9 mouse cellular contexts compared by ENCODE assay signal in the genomic region with DNA sequence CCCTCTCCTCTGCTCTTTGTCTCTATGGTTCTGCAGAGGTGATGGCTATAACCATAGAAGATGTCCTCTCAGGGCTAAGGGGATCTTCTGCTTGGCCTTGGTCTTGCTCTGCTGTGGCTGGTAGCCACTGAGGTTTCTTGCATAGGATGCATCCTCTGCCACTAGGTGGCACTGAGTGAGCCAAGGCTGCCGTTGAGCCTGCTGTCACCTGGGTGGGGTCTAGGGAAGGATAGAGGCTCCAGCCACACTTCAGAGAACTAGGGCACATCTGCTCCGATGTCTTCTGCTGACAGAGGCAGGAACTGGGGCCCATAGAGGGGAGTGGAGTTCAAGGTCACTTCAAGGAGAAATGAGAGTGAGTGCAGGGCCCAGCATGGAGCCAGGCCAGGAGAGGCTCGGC. TPM values are rescaled to one million over a fixed set of nuclear protein-coding genes. Genes with fewer than 3 reads are reported as not detected.
A peak's percentile ranks its signal among the peaks of the same experiment; 100 is the strongest.
DNase-seq lines count a peak whose midpoint lies in the region; ATAC-seq and TF ChIP-seq lines count a peak whose summit lies in the region.
"Had no signal": no experiment of that assay in that cellular context is flagged by ENCODE, and none has a peak within 500 bp of the region (broad histone marks: within the 10 kb centered on the region; RNA-seq: fewer than 3 reads in every experiment).

No protein-coding gene starts in this region.

- no peaks in the 10 kb centered on the region for H3K9me3 ChIP-seq in intestine, embryonic 14.5 days (ENCODE audit: control insufficient read depth, low read length)
- no peaks in the 10 kb centered on the region for H3K9me3 ChIP-seq in intestine, embryonic 15.5 days
- H3K9me3 ChIP-seq in kidney, embryonic 14.5 days (ENCODE audit: control insufficient read depth, low read length): no peaks in the 10 kb centered on the region
- H3K9me3 ChIP-seq in limb, embryonic 14.5 days (ENCODE audit: control insufficient read depth, low read length): no peaks in the 10 kb centered on the region
- H3K9me3 ChIP-seq: lung, embryonic 15.5 days had no signal

- no peak for TF ChIP-seq POLR2A in limb, embryonic 14.5 days (IDR thresholded peaks at IDR 0.05; ENCODE audit: borderline replicate concordance, extremely low read depth, insufficient read depth, insufficient read length)

- no peaks in the 10 kb centered on the region for H3K4me1 ChIP-seq in intestine, embryonic 14.5 days (replicated peaks; ENCODE audit: control insufficient read depth, insufficient read depth, low read length)
- H3K4me1 ChIP-seq in intestine, embryonic 15.5 days (replicated peaks): no peaks in the 10 kb centered on the region
- H3K4me1 ChIP-seq in kidney, embryonic 14.5 days (ENCODE audit: control insufficient read depth, insufficient read depth, low read length): peaks cover 19% of the 10 kb centered on the region; the same call in 1 of the 2 replicates
- H3K4me1 ChIP-seq in limb, embryonic 14.5 days (ENCODE audit: control insufficient read depth, insufficient read depth, low read length): peaks cover 4% of the 10 kb centered on the region; the same call in 1 of the 2 replicates
- H3K4me1 ChIP-seq: lung, embryonic 15.5 days had no signal

- 21% methylated on average over 3 of the region's 3 CpGs for WGBS in intestine, embryonic 14.5 days
- 20% methylated on average over 3 of the region's 3 CpGs for WGBS in intestine, embryonic 15.5 days
- WGBS in kidney, embryonic 14.5 days: 12% methylated on average over 3 of the region's 3 CpGs
- 11% methylated on average over 3 of the region's 3 CpGs for WGBS in limb, embryonic 14.5 days

- DNase-seq in intestine, embryonic 14.5 days (ENCODE audit: low spot score): peak; percentile 74
- peak; percentile 47 for DNase-seq in adrenal gland, postnatal 25 days
- DNase-seq in limb, embryonic 14.5 days (ENCODE audit: low spot score): peak; percentile 68
- peak; percentile 35 for DNase-seq in ovary, postnatal 36 days (ENCODE audit: low spot score)
- DNase-seq in thymus, postnatal 4 days: peak; percentile 88

- H3K27me3 ChIP-seq in intestine, embryonic 14.5 days (replicated peaks; ENCODE audit: control insufficient read depth, insufficient read depth, low read length): no peaks in the 10 kb centered on the region
- 0 out of 2 replicates have a peak, but pooled peaks cover 5% of the 10 kb centered on the region for H3K27me3 ChIP-seq in intestine, embryonic 15.5 days (replicated peaks)
- no peaks in the 10 kb centered on the region for H3K27me3 ChIP-seq in kidney, embryonic 14.5 days (ENCODE audit: control insufficient read depth, insufficient read depth, low read length)
- no peaks in the 10 kb centered on the region for H3K27me3 ChIP-seq in limb, embryonic 14.5 days (ENCODE audit: control insufficient read depth, insufficient read depth, low read length)

- H3K27ac ChIP-seq in intestine, embryonic 14.5 days (ENCODE audit: low read depth): no peak overlapping the region
- no peak overlapping the region for H3K27ac ChIP-seq in intestine, embryonic 15.5 days
- no peak overlapping the region for H3K27ac ChIP-seq in kidney, embryonic 14.5 days (ENCODE audit: low read depth, low read length)
- H3K27ac ChIP-seq in limb, embryonic 14.5 days (replicated peaks; ENCODE audit: low read depth, low read length): no peak overlapping the region
- H3K27ac ChIP-seq: lung, embryonic 15.5 days had no signal

- no peak overlapping the region for H3K9ac ChIP-seq in intestine, embryonic 14.5 days (ENCODE audit: low read length)
- H3K9ac ChIP-seq in intestine, embryonic 15.5 days: no peak overlapping the region
- no peak overlapping the region for H3K9ac ChIP-seq in kidney, embryonic 14.5 days (ENCODE audit: low read depth, low read length)
- H3K9ac ChIP-seq in limb, embryonic 14.5 days (ENCODE audit: low read depth, low read length, severe bottlenecking): no peak overlapping the region
- H3K9ac ChIP-seq: lung, embryonic 15.5 days had no signal

- ATAC-seq in intestine, embryonic 14.5 days (replicated peaks; ENCODE audit: low FRiP score, low TSS enrichment, low read depth): 0 out of 2 replicates have a peak, but pooled peaks have one; percentile 41
- ATAC-seq in intestine, embryonic 15.5 days: no peak
- ATAC-seq in erythroblast, adult 5-6 weeks (replicated peaks; ENCODE audit: low FRiP score, poor library complexity, severe bottlenecking): 0 out of 2 replicates have a peak, but pooled peaks have one; percentile 38
- ATAC-seq in kidney, embryonic 14.5 days (ENCODE audit: low FRiP score, low TSS enrichment): 0 out of 2 replicates have a peak, but pooled peaks have one; percentile 38
- peak; percentile 77 for ATAC-seq in limb, embryonic 14.5 days (ENCODE audit: low FRiP score, low read depth)

- no peak overlapping the region for H3K4me2 ChIP-seq in intestine, embryonic 14.5 days (ENCODE audit: low read length)
- H3K4me2 ChIP-seq in intestine, embryonic 15.5 days (replicated peaks): no peak overlapping the region
- no peak overlapping the region for H3K4me2 ChIP-seq in kidney, embryonic 14.5 days (replicated peaks; ENCODE audit: low read depth, low read length)
- no peak overlapping the region for H3K4me2 ChIP-seq in limb, embryonic 14.5 days (replicated peaks; ENCODE audit: low read depth, low read length, severe bottlenecking)
- H3K4me2 ChIP-seq: lung, embryonic 15.5 days had no signal

- H3K36me3 ChIP-seq in intestine, embryonic 14.5 days (ENCODE audit: control insufficient read depth, insufficient read depth, low read length): no peaks in the 10 kb centered on the region
- no peaks in the 10 kb centered on the region for H3K36me3 ChIP-seq in intestine, embryonic 15.5 days
- no peaks in the 10 kb centered on the region for H3K36me3 ChIP-seq in kidney, embryonic 14.5 days (ENCODE audit: control insufficient read depth, insufficient read depth, low read length)
- no peaks in the 10 kb centered on the region for H3K36me3 ChIP-seq in limb, embryonic 14.5 days (ENCODE audit: control insufficient read depth, insufficient read depth, low read length)
- H3K36me3 ChIP-seq: lung, embryonic 15.5 days had no signal

- H3K4me3 ChIP-seq in intestine, embryonic 14.5 days (ENCODE audit: low read depth, low read length): no peak overlapping the region
- H3K4me3 ChIP-seq in intestine, embryonic 15.5 days (replicated peaks): no peak overlapping the region
- H3K4me3 ChIP-seq in kidney, embryonic 14.5 days (ENCODE audit: low read length): no peak overlapping the region
- H3K4me3 ChIP-seq in limb, embryonic 14.5 days (replicated peaks; ENCODE audit: low read length): no peak overlapping the region
- H3K4me3 ChIP-seq: lung, embryonic 15.5 days had no signal

RNA-seq across cellular contexts. Expression of a gene that starts 10.5 kb away (rescaled TPM):
- 8.6 and 9.5 TPM in 2 replicates for polyA plus RNA-seq in intestine, embryonic 14.5 days (2014; fragmentation: Nextera tagmentation; extraction: Ambion mirVana)
- 4.5 and 4.6 TPM in 2 replicates for polyA plus RNA-seq in intestine, embryonic 15.5 days (2015; fragmentation: Nextera tagmentation; extraction: Ambion mirVana)
- total RNA-seq in adrenal gland, postnatal 25 days (2021): 1.6 and 2.1 TPM in 2 replicates
- not detected in 2 replicates for total RNA-seq in erythroblast, adult 5-6 weeks (2015; ENCODE audit: low replicate concordance)
- total RNA-seq in erythroblast, adult 5-6 weeks (2017; ENCODE audit: low replicate concordance): not detected in 2 replicates
- 25.7 and 39.2 TPM in 2 replicates for polyA plus RNA-seq in kidney, embryonic 14.5 days (2014; fragmentation: Nextera tagmentation; extraction: Ambion mirVana)
- 22.0 and 33.8 TPM in 2 replicates for polyA plus RNA-seq in limb, embryonic 14.5 days (2012; rRNA removed)
- polyA plus RNA-seq in limb, embryonic 14.5 days (2014; fragmentation: Nextera tagmentation; extraction: Ambion mirVana): 13.1 and 16.6 TPM in 2 replicates

RNA-seq across cellular contexts. Expression of a gene that starts 46.9 kb away (rescaled TPM):
- polyA plus RNA-seq in intestine, embryonic 14.5 days (2014; fragmentation: Nextera tagmentation; extraction: Ambion mirVana): 3.0 and 4.3 TPM in 2 replicates
- 9.3 and 22.1 TPM in 2 replicates for polyA plus RNA-seq in intestine, embryonic 15.5 days (2015; fragmentation: Nextera tagmentation; extraction: Ambion mirVana)
- total RNA-seq in adrenal gland, postnatal 25 days (2021): 6,596 and 7,089 TPM in 2 replicates
- 0.63 and 2.3 TPM in 2 replicates for total RNA-seq in erythroblast, adult 5-6 weeks (2015; ENCODE audit: low replicate concordance)
- total RNA-seq in erythroblast, adult 5-6 weeks (2017; ENCODE audit: low replicate concordance): 1.7 and 2.3 TPM in 2 replicates
- 0.47 and 0.87 TPM in 2 replicates for polyA plus RNA-seq in kidney, embryonic 14.5 days (2014; fragmentation: Nextera tagmentation; extraction: Ambion mirVana)
- 3.3 and 3.5 TPM in 2 replicates for polyA plus RNA-seq in limb, embryonic 14.5 days (2012; rRNA removed)
- 4.5 and 5.7 TPM in 2 replicates for polyA plus RNA-seq in limb, embryonic 14.5 days (2014; fragmentation: Nextera tagmentation; extraction: Ambion mirVana)

Comparison
In these comparisons a context has a peak if more than half of its experiments do, and no peak if none do; other contexts are left out.
1. DNase-seq: peak in every context shown above with its lines; median percentile 88 in thymus, postnatal 4 days; 74 in intestine, embryonic 14.5 days; 68 in limb, embryonic 14.5 days; 47 in adrenal gland, postnatal 25 days; 35 in ovary, postnatal 36 days.